In genomic region chr15:10712288-10712687, GRCm38 (mm10) we compare ENCODE assay signal across 11 mouse cellular contexts. TPM values are rescaled to one million over a fixed set of nuclear protein-coding genes. Genes with fewer than 3 reads are reported as not detected.
DNase-seq lines count a peak whose midpoint lies in the region; ATAC-seq lines count a peak whose summit lies in the region.
"Had no signal": no experiment of that assay in that cellular context is flagged by ENCODE, and none has a peak within 500 bp of the region (broad histone marks: within the 10 kb centered on the region; RNA-seq: fewer than 3 reads in every experiment).

No protein-coding gene starts in this region.

- H3K36me3 ChIP-seq in lung, embryonic 15.5 days, result peaks cover 15% of the 10 kb centered on the region
- H3K36me3 ChIP-seq in forebrain, embryonic 15.5 days, result no peaks in the 10 kb centered on the region
- H3K36me3 ChIP-seq in limb, embryonic 12.5 days, result peaks cover 22% of the 10 kb centered on the region
- no peaks in the 10 kb centered on the region for H3K36me3 ChIP-seq in neural tube, embryonic 15.5 days

- H3K9me3 ChIP-seq in lung, embryonic 15.5 days, result no peaks in the 10 kb centered on the region
- H3K9me3 ChIP-seq in forebrain, embryonic 15.5 days, result no peaks in the 10 kb centered on the region
- H3K9me3 ChIP-seq in limb, embryonic 12.5 days, result 0 out of 2 replicates have a peak, but pooled peaks cover 4% of the 10 kb centered on the region
- H3K9me3 ChIP-seq in neural tube, embryonic 15.5 days (replicated peaks), result no peaks in the 10 kb centered on the region

- H3K4me1 ChIP-seq in lung, embryonic 15.5 days, result peaks cover 18% of the 10 kb centered on the region; the same call in 1 of the 2 replicates
- peaks cover 36% of the 10 kb centered on the region for H3K4me1 ChIP-seq in forebrain, embryonic 15.5 days
- H3K4me1 ChIP-seq in limb, embryonic 12.5 days (replicated peaks), result peaks cover 31% of the 10 kb centered on the region
- H3K4me1 ChIP-seq in neural tube, embryonic 15.5 days, result peaks cover 29% of the 10 kb centered on the region

- 0 out of 2 replicates have a peak overlapping the region, but pooled peaks have one; percentile 87 for H3K9ac ChIP-seq in lung, embryonic 15.5 days
- H3K9ac ChIP-seq in forebrain, embryonic 15.5 days (replicated peaks), result peak overlapping the region; percentile 93
- H3K9ac ChIP-seq in limb, embryonic 12.5 days (replicated peaks), result peak overlapping the region; percentile 93; the same call in 1 of the 2 replicates
- no peak overlapping the region for H3K9ac ChIP-seq in neural tube, embryonic 15.5 days (replicated peaks)

- H3K27me3 ChIP-seq in lung, embryonic 15.5 days, result no peaks in the 10 kb centered on the region
- no peaks in the 10 kb centered on the region for H3K27me3 ChIP-seq in forebrain, embryonic 15.5 days
- no peaks in the 10 kb centered on the region for H3K27me3 ChIP-seq in limb, embryonic 12.5 days
- no peaks in the 10 kb centered on the region for H3K27me3 ChIP-seq in neural tube, embryonic 15.5 days (replicated peaks)

- DNase-seq in lung, postnatal 4 days, result no peak
- no peak for DNase-seq in gastrocnemius, adult 8-10 months (ENCODE audit: low spot score in 2 of 2)
- DNase-seq in frontal cortex, postnatal 25 days (ENCODE audit: low spot score in 2 of 2), result no peak
- DNase-seq in cerebellum, postnatal 4 days (ENCODE audit: low spot score in 2 of 2), result no peak
- DNase-seq: kidney, postnatal 10 days; thymus, postnatal 14 days had no signal

- no peak overlapping the region for H3K27ac ChIP-seq in lung, embryonic 15.5 days
- H3K27ac ChIP-seq in forebrain, embryonic 15.5 days (replicated peaks), result no peak overlapping the region
- H3K27ac ChIP-seq in limb, embryonic 12.5 days, result no peak overlapping the region
- no peak overlapping the region for H3K27ac ChIP-seq in neural tube, embryonic 15.5 days (replicated peaks)

- no peak for ATAC-seq in lung, embryonic 15.5 days (ENCODE audit: borderline replicate concordance, extremely low read depth, low FRiP score, low TSS enrichment)
- no peak for ATAC-seq in forebrain, embryonic 15.5 days (replicated peaks)
- ATAC-seq in limb, embryonic 12.5 days (ENCODE audit: insufficient number of reproducible peaks, insufficient read depth, low FRiP score, low TSS enrichment, low read depth), result no peak
- no peak for ATAC-seq in neural tube, embryonic 15.5 days (ENCODE audit: low FRiP score)

- WGBS in lung, embryonic 15.5 days, result 45% methylated on average over 3 of the region's 3 CpGs
- WGBS in forebrain, embryonic 15.5 days, result 61% methylated on average over 3 of the region's 3 CpGs
- WGBS in limb, embryonic 12.5 days, result 73% methylated on average over 3 of the region's 3 CpGs
- 70% methylated on average over 3 of the region's 3 CpGs for WGBS in neural tube, embryonic 15.5 days

- peak overlapping the region; percentile 82 for H3K4me3 ChIP-seq in lung, embryonic 15.5 days
- peak overlapping the region; percentile 95 for H3K4me3 ChIP-seq in forebrain, embryonic 15.5 days
- H3K4me3 ChIP-seq in limb, embryonic 12.5 days (replicated peaks), result peak overlapping the region; percentile 81
- peak overlapping the region; percentile 82; the same call in 1 of the 2 replicates for H3K4me3 ChIP-seq in neural tube, embryonic 15.5 days (replicated peaks)

- peak overlapping the region; percentile 87 for H3K4me2 ChIP-seq in lung, embryonic 15.5 days
- peak overlapping the region; percentile 99 for H3K4me2 ChIP-seq in forebrain, embryonic 15.5 days (replicated peaks)
- peak overlapping the region; percentile 76 for H3K4me2 ChIP-seq in limb, embryonic 12.5 days
- peak overlapping the region; percentile 100 for H3K4me2 ChIP-seq in neural tube, embryonic 15.5 days

RNA-seq across cellular contexts. Expression of gene Rai14, which starts 2.1 kb away (rescaled TPM):
- polyA plus RNA-seq in lung, embryonic 15.5 days (2015; fragmentation: Nextera tagmentation; extraction: Ambion mirVana), result 60.5 and 69.9 TPM in 2 replicates
- 37.4 and 38.2 TPM in 2 replicates for polyA plus RNA-seq in forebrain, embryonic 15.5 days (2015; fragmentation: Nextera tagmentation; extraction: Ambion mirVana)
- 59.1 and 64.1 TPM in 2 replicates for polyA plus RNA-seq in limb, embryonic 12.5 days (2016; fragmentation: Nextera tagmentation; extraction: Ambion mirVana)
- 10.2 and 13.2 TPM in 2 replicates for polyA plus RNA-seq in neural tube, embryonic 15.5 days (2015; fragmentation: Nextera tagmentation; extraction: Ambion mirVana)
- 1 to 10 TPM; 3.8 to 6.1 (median 5.1) TPM for total RNA-seq in gastrocnemius, adult 8-10 months (2022)
- total RNA-seq: MEL had no signal
